Mouse (Mus musculus) spleen, adult 2 months (tissue): ENCODE results near the gene Rab6b. TPM values are rescaled to one million over a fixed set of nuclear protein-coding genes. Genes with fewer than 3 reads are reported as not detected.
A peak's percentile ranks its signal among the peaks of the same experiment; 100 is the strongest.
"Not testable (repeated sequence)": the region's sequence is repeated elsewhere in the genome, so short reads cannot be mapped to it uniquely, and the experiment has no call there.

ENCODE experiments used
- DNase-seq, 2 experiments: peaks; one replicate each; pipeline versions ENCODE4 v3.0.0 to v3.0.0-alpha.2; 2012 to 2021; ENCODE audit warnings: low spot score in 2 of 2, low read depth in 1 of 2
- H3K27ac ChIP-seq: fragments of 200-500 bp; 2 replicates; pipeline ENCODE4 v1.5.1; 2012; ENCODE audit warnings: low read length, inconsistent platforms; ENCODE audit not compliant: insufficient read depth
- H3K27me3 ChIP-seq: fragments of 200-500 bp; 2 replicates; pipeline ENCODE4 v1.6.1; 2012; ENCODE audit warnings: mild to moderate bottlenecking, moderate library complexity, low read length, inconsistent platforms; ENCODE audit not compliant: control insufficient read depth, insufficient read depth
- H3K36me3 ChIP-seq: fragments of 200-500 bp; 2 replicates; pipeline ENCODE4 v1.6.1; 2012; ENCODE audit warnings: mild to moderate bottlenecking, low read length, inconsistent platforms; ENCODE audit not compliant: control insufficient read depth, insufficient read depth
- H3K4me1 ChIP-seq: fragments of 200-500 bp; 2 replicates; pipeline ENCODE4 v1.6.1; 2011; ENCODE audit warnings: inconsistent platforms; ENCODE audit not compliant: control insufficient read depth, insufficient read depth, insufficient read length
- H3K4me3 ChIP-seq: fragments of 200-500 bp; 2 replicates; pipeline ENCODE4 v1.5.1; 2011; ENCODE audit warnings: mild to moderate bottlenecking, inconsistent platforms; ENCODE audit not compliant: insufficient read depth, insufficient read length; ENCODE audit errors: extremely low read depth
- CTCF ChIP-seq: fragments of 200-500 bp; IDR thresholded peaks from 2 replicates; pipeline ENCODE4 v1.5.1; 2011; ENCODE audit warnings: mild to moderate bottlenecking, inconsistent platforms; ENCODE audit not compliant: insufficient read depth, insufficient read length, insufficient replicate concordance; ENCODE audit errors: extremely low read depth
- POLR2A ChIP-seq: fragments of 200-500 bp; IDR thresholded peaks from 2 replicates; pipeline ENCODE4 v1.6.1; 2011; ENCODE audit warnings: low read depth, low read length, inconsistent platforms
- WGBS: fragments of 180-500 bp; shearing (Covaris S2); methylation state at CpG from one replicate; pipeline ENCODE4 v1.1.7; 2018; 5-methylcytosine and 5-hydroxymethylcytosine counted together
- polyA plus RNA-seq: library from polyadenylated mRNA; depleted of rRNA; stranded (reverse); fragments of >200 nt; gene quantifications from 2 replicates; pipeline ENCODE4 v1.2.3, GENCODE M21; 2012

Rab6b gene
- polyA plus RNA-seq, 1 experiment: 1.4 TPM

DNA sequence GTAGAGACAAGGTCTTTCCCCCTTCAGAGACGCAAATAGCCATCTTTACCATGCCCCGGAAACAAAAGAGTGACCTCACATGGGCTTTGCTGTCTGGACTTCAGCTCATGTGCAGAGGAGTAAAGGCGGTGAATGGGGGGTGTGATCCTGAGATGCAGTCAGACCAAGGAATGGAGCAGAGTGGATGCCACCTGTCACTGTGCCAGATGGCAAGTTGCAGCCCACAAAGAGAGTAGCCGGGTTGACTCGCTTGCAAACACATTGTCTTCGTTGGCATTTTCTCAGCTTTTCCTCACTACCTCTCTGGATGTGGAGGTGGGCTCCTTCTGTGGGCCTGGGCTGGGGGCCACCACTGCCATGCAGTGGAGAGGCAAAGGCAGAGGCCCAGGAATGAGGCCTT lies 24.9 kb upstream of the Rab6b start:
- H3K36me3 ChIP-seq: no peaks in the 10 kb centered on the region
- H3K4me1 ChIP-seq: no peaks in the 10 kb centered on the region
- no peak overlapping the region for H3K27ac ChIP-seq
- H3K4me3 ChIP-seq: no peak overlapping the region
- no peak for DNase-seq
- no peak for TF ChIP-seq POLR2A
- no peak for TF ChIP-seq CTCF
- WGBS: 94% methylated on average over 6 of the region's 6 CpGs
- H3K27me3 ChIP-seq: no peaks in the 10 kb centered on the region

DNA sequence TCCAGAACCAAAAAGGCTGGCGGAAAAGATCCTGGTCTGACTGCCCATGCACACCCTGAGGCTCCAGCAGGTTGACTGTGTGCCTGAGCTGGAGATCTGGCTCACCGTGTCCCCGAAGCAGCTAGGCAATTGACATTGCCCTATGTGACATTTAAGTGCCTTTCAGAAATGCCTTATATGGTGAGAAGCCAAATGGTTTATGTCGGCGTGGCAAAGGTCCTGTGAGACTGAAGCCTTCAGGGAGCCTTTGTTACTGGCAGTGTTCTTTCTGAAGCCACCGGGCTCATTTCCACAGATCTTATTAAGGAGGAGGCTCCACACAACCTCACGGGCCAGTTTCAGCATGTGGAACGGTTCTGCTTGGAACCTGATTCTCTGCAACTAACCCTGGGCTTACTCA lies 24.3 kb upstream of the Rab6b start:
- WGBS: 75% methylated on average over 8 of the region's 8 CpGs

DNA sequence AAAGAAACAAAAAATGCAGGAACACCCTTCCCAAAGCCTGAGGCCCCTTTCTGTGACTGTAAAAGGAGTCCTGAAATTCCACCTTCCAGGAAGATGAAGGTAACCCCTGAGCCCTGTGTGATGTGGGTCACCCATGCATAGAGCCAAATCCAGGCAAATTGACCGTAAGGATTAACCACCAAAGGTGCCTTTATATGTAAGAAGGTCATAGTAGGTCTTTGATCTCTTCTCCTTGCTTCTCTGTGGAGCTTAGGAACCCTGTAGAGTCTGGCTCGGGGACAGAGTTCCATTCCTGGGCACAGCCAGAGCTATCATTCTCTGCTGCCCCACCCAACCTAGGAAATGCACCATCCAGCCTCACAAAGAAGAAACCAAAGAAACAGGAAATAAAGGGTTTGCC lies 22.9 kb upstream of the Rab6b start:
- Histone ChIP-seq H3K27ac (no peak overlapping the region), H3K4me3 (no peak overlapping the region), H3K27me3 (no peaks in the 10 kb centered on the region), H3K4me1 (no peaks in the 10 kb centered on the region; the same call in 1 of the 2 replicates), H3K36me3 (no peaks in the 10 kb centered on the region)
- TF ChIP-seq CTCF (no peak), POLR2A (no peak)
- WGBS: 79% methylated on average over 2 of the region's 2 CpGs
- no peak for DNase-seq

More for the DNA sequence above, 24.3 kb upstream of the Rab6b start:
- Histone ChIP-seq H3K27ac (no peak overlapping the region), H3K27me3 (no peaks in the 10 kb centered on the region), H3K36me3 (no peaks in the 10 kb centered on the region), H3K4me3 (no peak overlapping the region), H3K4me1 (no peaks in the 10 kb centered on the region; the same call in 1 of the 2 replicates)
- no peak for DNase-seq
- TF ChIP-seq POLR2A: no peak
- TF ChIP-seq CTCF: no peak

DNA sequence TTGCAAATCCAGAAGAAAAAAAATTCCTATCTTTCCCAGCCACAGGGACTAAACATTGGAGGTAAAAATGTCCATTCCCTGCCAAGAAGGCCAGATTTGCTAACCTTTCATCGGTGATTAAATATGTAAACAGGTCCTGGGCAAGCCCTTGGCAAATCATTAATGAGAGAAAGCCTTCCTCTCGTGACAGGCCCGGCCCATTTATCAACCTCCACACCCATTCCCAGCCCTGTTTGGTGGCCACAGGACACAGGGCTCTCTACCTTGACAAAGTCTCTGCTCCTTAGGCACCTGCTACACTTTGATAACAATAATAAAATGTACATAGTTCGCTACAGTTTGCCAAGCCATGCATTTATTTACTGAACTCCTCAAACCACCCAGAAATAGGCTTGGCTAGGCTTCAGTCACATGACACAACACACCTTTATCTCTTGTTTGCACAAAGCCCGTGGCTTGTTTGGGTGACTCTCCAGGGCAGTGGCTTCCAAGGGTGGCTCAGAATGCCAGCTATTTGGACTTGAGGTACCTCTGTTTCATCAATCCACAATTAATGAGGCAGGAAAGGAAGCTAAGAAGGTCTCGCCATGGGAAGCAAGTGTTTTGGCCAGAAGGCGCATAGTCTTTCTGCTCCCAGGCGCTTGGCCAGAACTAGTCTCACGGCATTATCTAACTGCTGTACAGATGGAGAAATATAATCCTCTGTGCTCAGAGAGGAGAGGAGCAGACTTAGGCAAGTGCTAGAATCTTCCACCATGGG lies 21.3 kb upstream of the Rab6b start:
- no peaks in the 10 kb centered on the region for H3K27me3 ChIP-seq
- TF ChIP-seq CTCF: no peak
- no peak for TF ChIP-seq POLR2A
- H3K27ac ChIP-seq: no peak overlapping the region
- no peaks in the 10 kb centered on the region for H3K36me3 ChIP-seq
- DNase-seq: no peak
- H3K4me1 ChIP-seq: no peaks in the 10 kb centered on the region; the same call in 1 of the 2 replicates
- no peak overlapping the region for H3K4me3 ChIP-seq
- 75% methylated on average over 9 of the region's 9 CpGs for WGBS

DNA sequence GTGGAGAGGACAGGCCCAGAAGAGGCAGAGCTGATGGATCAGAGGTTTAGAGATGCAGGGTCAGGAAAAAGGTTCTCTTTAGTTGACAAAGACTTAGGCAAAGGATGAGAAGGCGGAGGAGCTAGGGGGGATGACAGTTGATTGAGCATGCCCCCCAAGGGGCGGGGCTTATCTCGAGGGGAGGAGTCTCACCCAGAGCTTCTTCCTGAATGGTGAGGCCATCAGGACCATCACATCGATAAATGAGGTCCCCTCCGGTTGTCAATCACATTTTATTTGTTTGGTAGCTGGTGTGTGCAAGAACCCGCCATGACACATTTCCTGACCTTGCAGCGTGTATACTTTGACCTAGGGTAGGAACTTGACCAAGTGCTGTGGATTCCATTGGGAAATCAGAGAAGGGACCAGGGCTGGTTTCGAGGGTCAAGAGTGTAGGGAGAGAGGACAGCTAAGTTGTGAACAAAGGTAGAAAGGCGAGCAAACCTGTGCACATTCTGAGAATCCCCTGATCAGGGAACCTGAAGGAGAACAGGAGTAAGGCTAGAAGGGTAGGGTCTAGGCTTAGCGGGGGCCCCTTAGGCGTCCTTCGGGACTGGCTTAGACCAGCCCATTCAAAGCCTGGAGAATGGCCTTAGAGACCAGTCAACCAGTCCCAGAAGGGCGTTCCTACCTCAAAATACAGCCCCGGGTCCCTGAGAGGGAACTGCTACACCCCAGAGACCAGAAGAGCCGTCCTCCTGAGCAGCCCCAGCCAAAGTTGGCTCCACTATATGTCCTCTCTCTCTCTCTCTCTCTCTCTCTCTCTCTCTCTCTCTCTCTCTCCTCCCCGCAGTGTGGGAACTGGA lies 20.3 kb upstream of the Rab6b start:
- Histone ChIP-seq H3K36me3 (no peaks in the 10 kb centered on the region), H3K4me3 (no peak overlapping the region), H3K4me1 (no peaks in the 10 kb centered on the region; the same call in 1 of the 2 replicates), H3K27ac (no peak overlapping the region), H3K27me3 (no peaks in the 10 kb centered on the region)
- no peak for DNase-seq
- WGBS: 69% methylated on average over 16 of the region's 16 CpGs
- TF ChIP-seq CTCF: no peak
- TF ChIP-seq POLR2A: no peak

DNA sequence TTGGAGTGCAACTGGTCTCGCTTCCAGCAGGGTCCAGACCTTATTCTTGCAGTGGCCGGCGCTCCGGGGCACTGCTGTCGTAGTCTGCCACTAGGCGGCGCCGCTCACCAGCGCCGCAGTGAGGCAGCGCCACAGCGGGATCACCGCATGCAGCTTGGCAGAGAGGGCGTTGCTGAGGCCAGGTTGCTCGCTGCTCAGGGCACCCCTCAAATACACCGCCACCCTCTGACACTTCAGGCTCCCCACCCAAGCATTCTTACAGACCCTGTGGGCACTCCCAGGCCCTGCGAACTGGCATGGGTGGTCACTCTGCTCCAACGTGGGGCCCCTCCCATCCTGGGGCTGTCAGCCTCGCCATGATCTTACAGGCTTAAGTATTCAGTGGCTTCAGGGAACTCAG lies 19.3 kb upstream of the Rab6b start:
- TF ChIP-seq CTCF (peak; percentile 96), POLR2A (no peak)
- no peaks in the 10 kb centered on the region; the same call in 1 of the 2 replicates for H3K4me1 ChIP-seq
- H3K4me3 ChIP-seq: peak overlapping the region; percentile 45; the same call in 1 of the 2 replicates
- H3K27me3 ChIP-seq: no peaks in the 10 kb centered on the region
- WGBS: 1% methylated on average over 19 of the region's 19 CpGs
- H3K27ac ChIP-seq: no peak overlapping the region
- peak; percentile 46 to 50 for DNase-seq
- H3K36me3 ChIP-seq: no peaks in the 10 kb centered on the region

DNA sequence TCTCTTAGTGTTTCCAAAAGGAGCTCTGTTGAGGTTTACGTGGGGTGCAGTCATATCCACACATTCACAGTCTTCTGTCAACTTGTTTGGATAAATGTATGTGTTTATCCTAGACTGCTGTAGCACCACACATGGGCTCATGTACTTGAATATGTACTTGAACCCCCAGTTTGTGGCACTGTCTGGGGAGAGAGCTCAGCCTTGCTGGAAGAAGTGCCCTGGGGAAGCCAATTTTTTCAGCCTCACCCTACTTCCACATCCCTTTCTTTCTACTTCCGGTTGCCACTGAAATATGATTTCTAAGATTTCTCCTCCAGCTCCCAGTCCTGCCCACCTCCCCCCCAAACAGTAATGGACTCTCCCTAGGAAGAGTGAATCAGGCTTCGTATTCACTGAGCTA lies 17.9 kb upstream of the Rab6b start:
- Histone ChIP-seq H3K36me3 (no peaks in the 10 kb centered on the region), H3K27me3 (no peaks in the 10 kb centered on the region), H3K4me1 (no peaks in the 10 kb centered on the region; the same call in 1 of the 2 replicates), H3K4me3 (no peak overlapping the region), H3K27ac (no peak overlapping the region)
- no peak for DNase-seq
- 70% methylated on average over 3 of the region's 3 CpGs for WGBS
- TF ChIP-seq POLR2A (no peak), CTCF (no peak)

DNA sequence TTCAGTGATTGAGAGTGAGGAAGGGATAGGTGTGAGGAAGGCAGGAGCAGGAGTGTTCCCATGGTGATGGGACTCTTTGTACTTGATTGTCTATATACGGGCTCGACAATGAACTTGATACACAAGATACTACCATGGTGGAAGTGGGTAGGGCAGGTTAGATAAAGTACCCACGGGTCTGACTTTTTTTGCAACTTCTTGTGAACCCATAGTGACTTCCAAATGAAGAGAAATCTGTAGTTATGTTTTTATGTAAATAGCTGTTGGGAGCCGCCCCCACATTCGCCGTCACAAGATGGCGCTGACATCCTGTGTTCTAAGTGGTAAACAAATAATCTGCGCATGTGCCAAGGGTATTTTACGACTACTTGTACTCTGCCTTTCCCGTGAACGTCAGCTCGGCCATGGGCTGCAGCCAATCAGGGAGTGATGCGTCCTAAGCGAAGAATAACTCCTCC lies 3.2 kb upstream of the Rab6b start:
- not testable (repeated sequence) for H3K36me3 ChIP-seq, H3K4me1 ChIP-seq, H3K27me3 ChIP-seq
- peak overlapping the region; percentile 87; the same call in 1 of the 2 replicates for H3K27ac ChIP-seq
- H3K4me3 ChIP-seq: peak overlapping the region; percentile 52
- peak in 1 of 2 experiments; percentile 75 for DNase-seq
- WGBS: 19% methylated on average over 9 of the region's 14 CpGs
